Mouse (Mus musculus) heart, postnatal 14 days (tissue): ENCODE measurements at regions not wholly inside any gene's neighbourhood (a gene's known extent, or its start where the extent isn't known, plus 50 kb on each side); places are given as distances from the start of the nearest gene placed in this dataset.

Experiments used
- DNase-seq, 2 experiments: peaks; one replicate each; pipeline ENCODE4 v3.0.0; 2021 to 2022
- intact Hi-C: fragments of 180-260 bp; cut with DNase I; formaldehyde crosslinking; loops from one replicate; pipeline ENCODE4 v1.15.1; 2025

GRCm38 (mm10) chr2:55817273-55817672 lies 381.5 kb downstream of the Kcnj3 start:
- intact Hi-C loops: no loop called here
- DNase-seq: no peak

- peak in 1 of 2 experiments; percentile 22 for DNase-seq
- intact Hi-C loops: no loop called here
These were observed 382.4 kb downstream of the Kcnj3 start for GRCm38 (mm10) chr2:55818220-55818619.

GRCm38 (mm10) chr2:55822726-55823125 lies 387.0 kb downstream of the Kcnj3 start:
- no peak for DNase-seq
- intact Hi-C loops: no loop called here

- DNase-seq: peak; percentile 7 to 26
- intact Hi-C loops: loop anchor here (5.0 kb wide), 1 partner anchor 534 kb away; no protein-coding TSS in a partner anchor
These were observed 405.8 kb downstream of the Kcnj3 start for GRCm38 (mm10) chr2:55841521-55841920.

GRCm38 (mm10) chr2:55846832-55847382 lies 411.1 kb downstream of the Kcnj3 start:
- intact Hi-C loops: no loop called here
- no peak for DNase-seq

- DNase-seq: no peak
- intact Hi-C loops: no loop called here
These were observed 426.7 kb downstream of the Kcnj3 start for GRCm38 (mm10) chr2:55862479-55862878.

- DNase-seq: no peak
- intact Hi-C loops: no loop called here
These were observed 454.2 kb downstream of the Kcnj3 start for GRCm38 (mm10) chr2:55889976-55890375.

GRCm38 (mm10) chr2:55892821-55893535 lies 457.2 kb downstream of the Kcnj3 start:
- intact Hi-C loops: no loop called here

GRCm38 (mm10) chr2:55920294-55920693 lies 484.5 kb downstream of the Kcnj3 start:
- DNase-seq: no peak
- intact Hi-C loops: loop anchor here (10.0 kb wide), 2 partner anchors 615 to 825 kb away; no protein-coding TSS in a partner anchor

More at GRCm38 (mm10) chr2:55892821-55893535, 457.2 kb downstream of the Kcnj3 start:
- no peak for DNase-seq
